In the genomic region with DNA sequence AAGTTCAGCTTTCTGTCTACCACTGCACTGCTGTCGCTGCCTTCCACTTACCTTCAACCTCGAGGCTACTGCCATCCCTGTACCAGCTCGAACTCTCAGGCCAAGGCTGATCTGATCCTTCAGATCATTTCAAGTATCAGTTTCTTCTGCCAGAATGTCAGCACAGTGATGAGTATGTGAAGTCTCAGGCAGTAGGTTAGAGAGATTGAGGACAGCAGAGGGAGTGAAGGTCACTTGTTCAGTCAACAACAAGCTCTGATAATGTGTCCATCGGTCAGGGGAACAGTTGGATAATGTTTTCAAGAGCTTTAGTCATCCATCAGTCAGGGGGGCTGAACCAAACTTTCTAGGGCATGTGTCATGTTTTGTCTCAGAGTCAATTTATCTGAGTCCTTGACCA, we compare ENCODE assay signal across 6 mouse cellular contexts.
DNase-seq lines count a peak whose midpoint lies in the region.

No protein-coding gene starts in this region.

- DNase-seq in adrenal gland, adult (ENCODE audit: inconsistent age in 2 of 2, low spot score in 1 of 2) = peak; percentile 26 to 76
- DNase-seq in adrenal gland, adult 2 months = peak; percentile 52
- DNase-seq in adrenal gland, adult 8-10 months = peak; percentile 32
- peak; percentile 16 for DNase-seq in adrenal gland, postnatal 10 days
- DNase-seq in adrenal gland, postnatal 14 days = peak; percentile 21
- peak; percentile 12 to 17 for DNase-seq in adrenal gland, postnatal 36 days

Comparison
In these comparisons a context has a peak if more than half of its experiments do, and no peak if none do; other contexts are left out.
1. Peak in every context shown above with its lines: DNase-seq.